Mouse (Mus musculus): ENCODE measurements at regions not wholly inside any gene's neighbourhood (a gene's known extent, or its start where the extent isn't known, plus 50 kb on each side); places are given as distances from the start of the nearest gene placed in this dataset.

GRCm38 (mm10) chr19:28745534-28745933, 65.7 kb upstream of the Glis3 start:
- Histone ChIP-seq H3K79me2 (ENCODE audit: control insufficient read depth, insufficient read depth, low read length, poor library complexity) (no peaks in the 10 kb centered on the region), H3K9ac (ENCODE audit: control insufficient read depth, low read depth, low read length, poor library complexity, severe bottlenecking) (no peak overlapping the region), H3K36me3 (ENCODE audit: control insufficient read depth in 1 of 2, insufficient read depth in 2 of 2, low read length in 2 of 2) (no peaks in the 10 kb centered on the region), H3K27me3 (ENCODE audit: control insufficient read depth in 1 of 2, insufficient read depth in 2 of 2, low read length in 2 of 2) (no peaks in the 10 kb centered on the region), H3K4me3 (ENCODE audit: control insufficient read depth in 1 of 2, insufficient read depth in 1 of 2, low read depth in 2 of 2, low read length in 2 of 2) (no peak overlapping the region), H3K4me1 (ENCODE audit: control insufficient read depth in 1 of 2, insufficient read depth in 2 of 2, low read length in 2 of 2) (no peaks in the 10 kb centered on the region), H3K9me3 (replicated peaks; ENCODE audit: insufficient read depth, low read length) (no peaks in the 10 kb centered on the region), H3K27ac (ENCODE audit: control insufficient read depth, low read depth, low read length) (no peak overlapping the region)
- no peak for DNase-seq (ENCODE audit: low read depth, low spot score)
- TF ChIP-seq USF2 (IDR thresholded peaks at IDR 0.05; ENCODE audit: borderline replicate concordance in 1 of 2, insufficient read depth in 1 of 2, low read depth in 1 of 2, low read length in 2 of 2) (no peak), TCF12 (IDR thresholded peaks at IDR 0.05; ENCODE audit: low read depth, low read length) (no peak), NRF1 (IDR thresholded peaks at IDR 0.05; ENCODE audit: insufficient read depth, low read depth, low read length, poor library complexity, severe bottlenecking) (no peak), TBP (IDR thresholded peaks at IDR 0.05; ENCODE audit: low read depth, low read length) (no peak), SIN3A (IDR thresholded peaks at IDR 0.05; ENCODE audit: low read length) (no peak), GABPA (IDR thresholded peaks at IDR 0.05; ENCODE audit: low read depth, low read length) (no peak), MAZ (IDR thresholded peaks at IDR 0.05; ENCODE audit: low read depth, low read length) (no peak), ZMIZ1 (IDR thresholded peaks at IDR 0.05; ENCODE audit: low read depth, low read length) (no peak)

GRCm38 (mm10) chr19:28751091-28751490, 71.2 kb upstream of the Glis3 start:
- no peaks in the 10 kb centered on the region for H3K4me1 ChIP-seq (ENCODE audit: control insufficient read depth in 1 of 2, insufficient read depth in 2 of 2, low read length in 2 of 2)
- H3K9me3 ChIP-seq (replicated peaks; ENCODE audit: insufficient read depth, low read length) = no peaks in the 10 kb centered on the region
- H3K36me3 ChIP-seq (ENCODE audit: control insufficient read depth in 1 of 2, insufficient read depth in 2 of 2, low read length in 2 of 2) = no peaks in the 10 kb centered on the region
- DNase-seq (ENCODE audit: low read depth, low spot score) = no peak
- no peak for TF ChIP-seq USF2 (IDR thresholded peaks at IDR 0.05; ENCODE audit: borderline replicate concordance in 1 of 2, insufficient read depth in 1 of 2, low read depth in 1 of 2, low read length in 2 of 2)
- TF ChIP-seq NRF1 (IDR thresholded peaks at IDR 0.05; ENCODE audit: insufficient read depth, low read depth, low read length, poor library complexity, severe bottlenecking) = no peak
- TF ChIP-seq RAD21 (IDR thresholded peaks at IDR 0.05; ENCODE audit: low read depth, low read length) = no peak
- TF ChIP-seq GATA1 (IDR thresholded peaks at IDR 0.05; ENCODE audit: low read depth, low read length) = no peak
- no peak for TF ChIP-seq MYB (IDR thresholded peaks at IDR 0.05; ENCODE audit: low read depth, low read length)
- TF ChIP-seq CHD2 (IDR thresholded peaks at IDR 0.05; ENCODE audit: low read length) = no peak
- no peak for TF ChIP-seq NELFE (IDR thresholded peaks at IDR 0.05; ENCODE audit: low read depth, low read length)
- no peak for TF ChIP-seq MAZ (IDR thresholded peaks at IDR 0.05; ENCODE audit: low read depth, low read length)
- no peak for TF ChIP-seq CTCF (IDR thresholded peaks at IDR 0.05 in 2 of 3, conservative IDR thresholded peaks at IDR 0.05 in 1 of 3; ENCODE audit: control insufficient read depth in 1 of 3, insufficient read depth in 1 of 3, low read depth in 2 of 3, low read length in 3 of 3, poor library complexity in 1 of 3, severe bottlenecking in 1 of 3)
- TF ChIP-seq EP300 (IDR thresholded peaks at IDR 0.05; ENCODE audit: low read depth in 1 of 2, low read length in 2 of 2) = no peak
- TF ChIP-seq MAFK (IDR thresholded peaks at IDR 0.05; ENCODE audit: borderline replicate concordance, low read depth, low read length) = no peak
- no peak for TF ChIP-seq GABPA (IDR thresholded peaks at IDR 0.05; ENCODE audit: low read depth, low read length)
- no peak for TF ChIP-seq SIN3A (IDR thresholded peaks at IDR 0.05; ENCODE audit: low read length)
- no peak for TF ChIP-seq MXI1 (IDR thresholded peaks at IDR 0.05; ENCODE audit: low read depth, low read length)
- no peak for TF ChIP-seq ZMIZ1 (IDR thresholded peaks at IDR 0.05; ENCODE audit: low read depth, low read length)
- no peak for TF ChIP-seq MYC (IDR thresholded peaks at IDR 0.05; ENCODE audit: low read depth, low read length)
- TF ChIP-seq USF1 (IDR thresholded peaks at IDR 0.05; ENCODE audit: low read depth, low read length) = no peak
- no peak for TF ChIP-seq TAL1 (IDR thresholded peaks at IDR 0.05; ENCODE audit: low read length)
- H3K27me3 ChIP-seq (ENCODE audit: control insufficient read depth in 1 of 2, insufficient read depth in 2 of 2, low read length in 2 of 2) = no peaks in the 10 kb centered on the region
- H3K9ac ChIP-seq (ENCODE audit: control insufficient read depth, low read depth, low read length, poor library complexity, severe bottlenecking) = no peak overlapping the region
- H3K27ac ChIP-seq (ENCODE audit: control insufficient read depth, low read depth, low read length) = no peak overlapping the region
- H3K79me2 ChIP-seq (ENCODE audit: control insufficient read depth, insufficient read depth, low read length, poor library complexity) = no peaks in the 10 kb centered on the region
- H3K4me3 ChIP-seq (ENCODE audit: control insufficient read depth in 1 of 2, insufficient read depth in 1 of 2, low read depth in 2 of 2, low read length in 2 of 2) = no peak overlapping the region

All from MEL (cell line).